Mouse (Mus musculus): ENCODE measurements around the gene Galnt18. TPM values are rescaled to one million over a fixed set of nuclear protein-coding genes. Genes with fewer than 3 reads are reported as not detected.
A peak's percentile ranks its signal among the peaks of the same experiment; 100 is the strongest.

Gene Galnt18
- polyA plus RNA-seq, 1 experiment from 2014 or later = 20.9 TPM

DNA sequence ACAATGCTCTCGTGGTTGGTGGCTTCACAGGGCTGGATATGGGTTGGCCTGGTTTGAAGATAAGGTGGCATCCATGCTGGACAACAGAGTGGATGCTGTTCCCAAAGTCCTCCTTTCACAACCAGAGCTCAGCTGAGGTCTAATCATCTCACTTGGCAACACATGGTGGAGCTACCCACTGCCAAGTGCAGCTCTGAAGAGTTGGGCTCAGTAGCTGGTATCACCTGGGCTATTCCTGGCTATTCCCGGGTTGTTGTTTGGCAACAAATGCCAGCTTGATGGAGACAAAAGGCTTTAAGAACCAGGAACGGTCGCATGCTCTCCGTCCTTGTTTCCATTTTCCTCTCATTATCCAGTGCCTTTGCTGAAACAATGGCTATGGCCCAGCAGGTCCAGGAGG lies 19.2 kb upstream of the Galnt18 start:
- H3K27ac ChIP-seq (ENCODE audit: low read depth, low read length) = no peak overlapping the region
- no peaks in the 10 kb centered on the region for H3K9me3 ChIP-seq (ENCODE audit: control insufficient read depth, low read length)
- H3K9ac ChIP-seq (ENCODE audit: low read depth, low read length) = no peak overlapping the region
- no peak overlapping the region for H3K4me2 ChIP-seq (ENCODE audit: low read length)
- WGBS = 68% methylated on average over 5 of the region's 5 CpGs
- no peaks in the 10 kb centered on the region for H3K36me3 ChIP-seq (ENCODE audit: control insufficient read depth, insufficient read depth, low read length)
- H3K27me3 ChIP-seq (replicated peaks; ENCODE audit: control insufficient read depth, insufficient read depth, low read length) = no peaks in the 10 kb centered on the region
- ATAC-seq = no peak
- no peak overlapping the region for H3K4me3 ChIP-seq (ENCODE audit: low read length)
- H3K4me1 ChIP-seq (ENCODE audit: control insufficient read depth, insufficient read depth, low read depth, low read length) = no peaks in the 10 kb centered on the region

DNA sequence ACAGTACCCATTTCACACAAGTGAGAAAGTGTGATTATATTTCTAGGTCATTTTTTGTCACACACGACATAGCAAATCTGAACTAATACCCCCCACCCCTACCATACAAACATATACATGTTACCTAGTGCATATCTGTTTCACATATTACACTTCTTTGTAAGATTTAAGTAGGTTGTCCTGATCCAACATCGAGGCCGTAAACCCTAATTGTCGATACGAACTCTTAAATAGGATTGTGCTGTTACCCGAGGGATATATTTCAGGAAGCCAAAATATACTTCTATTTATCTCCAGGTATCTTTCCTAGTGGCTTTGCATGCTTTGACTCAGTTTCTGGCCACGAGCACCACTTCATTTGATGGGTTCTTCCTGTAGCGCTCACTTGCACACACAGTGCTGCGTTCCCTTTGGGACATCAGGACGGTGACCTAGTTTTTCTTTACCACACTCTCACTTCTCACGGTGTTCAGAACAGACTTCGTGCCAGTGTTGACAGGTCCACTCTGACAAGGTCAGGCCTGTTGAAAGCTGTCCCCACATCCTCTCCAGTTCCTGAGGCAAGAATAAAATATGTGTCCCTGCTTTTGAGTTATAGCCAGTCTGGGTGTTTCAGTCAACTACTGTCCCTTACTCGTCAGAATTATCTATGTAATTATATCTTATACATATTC lies 17.7 kb upstream of the Galnt18 start:
- Histone ChIP-seq H3K4me2 (ENCODE audit: low read length) (no peak overlapping the region), H3K4me1 (ENCODE audit: control insufficient read depth, insufficient read depth, low read depth, low read length) (no peaks in the 10 kb centered on the region), H3K4me3 (ENCODE audit: low read length) (no peak overlapping the region), H3K9me3 (ENCODE audit: control insufficient read depth, low read length) (no peaks in the 10 kb centered on the region), H3K27me3 (replicated peaks; ENCODE audit: control insufficient read depth, insufficient read depth, low read length) (no peaks in the 10 kb centered on the region), H3K36me3 (ENCODE audit: control insufficient read depth, insufficient read depth, low read length) (no peaks in the 10 kb centered on the region), H3K27ac (ENCODE audit: low read depth, low read length) (no peak overlapping the region), H3K9ac (ENCODE audit: low read depth, low read length) (no peak overlapping the region)
- whole genome bisulfite sequencing = 86% methylated on average over 13 of the region's 13 CpGs
- ATAC-seq = no peak

DNA sequence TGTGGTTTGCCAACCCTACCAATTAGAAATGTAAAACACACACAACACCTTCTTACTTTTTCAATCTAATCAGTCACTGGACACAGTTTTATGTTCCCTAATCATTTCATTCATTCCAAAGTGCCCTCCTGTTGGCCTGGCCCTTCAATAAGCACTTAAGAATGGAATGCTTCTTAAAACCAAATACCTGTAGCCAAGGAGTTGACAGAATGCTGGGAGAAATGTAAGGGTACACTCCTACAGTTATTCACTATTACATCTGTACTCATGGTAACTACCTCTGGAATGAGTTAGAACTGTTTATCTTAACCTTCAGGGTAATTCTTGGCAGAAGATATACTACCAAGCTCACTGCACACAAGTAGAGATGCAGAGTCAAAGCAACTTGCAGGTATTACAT lies 15.3 kb upstream of the Galnt18 start:
- ATAC-seq = no peak
- Histone ChIP-seq H3K36me3 (ENCODE audit: control insufficient read depth, insufficient read depth, low read length) (no peaks in the 10 kb centered on the region), H3K27ac (ENCODE audit: low read depth, low read length) (no peak overlapping the region), H3K4me3 (ENCODE audit: low read length) (no peak overlapping the region), H3K4me1 (ENCODE audit: control insufficient read depth, insufficient read depth, low read depth, low read length) (no peaks in the 10 kb centered on the region), H3K4me2 (ENCODE audit: low read length) (no peak overlapping the region), H3K9ac (ENCODE audit: low read depth, low read length) (no peak overlapping the region), H3K27me3 (replicated peaks; ENCODE audit: control insufficient read depth, insufficient read depth, low read length) (no peaks in the 10 kb centered on the region), H3K9me3 (ENCODE audit: control insufficient read depth, low read length) (no peaks in the 10 kb centered on the region)

GRCm38 (mm10) chr7:111792154-111792553 lies 12.4 kb upstream of the Galnt18 start:
- no peaks in the 10 kb centered on the region for H3K4me1 ChIP-seq (ENCODE audit: control insufficient read depth, insufficient read depth, low read depth, low read length)
- no peaks in the 10 kb centered on the region for H3K27me3 ChIP-seq (replicated peaks; ENCODE audit: control insufficient read depth, insufficient read depth, low read length)
- H3K36me3 ChIP-seq (ENCODE audit: control insufficient read depth, insufficient read depth, low read length) = no peaks in the 10 kb centered on the region
- H3K9me3 ChIP-seq (ENCODE audit: control insufficient read depth, low read length) = no peaks in the 10 kb centered on the region
- no peak overlapping the region for H3K9ac ChIP-seq (ENCODE audit: low read depth, low read length)
- no peak for ATAC-seq
- H3K4me2 ChIP-seq (ENCODE audit: low read length) = no peak overlapping the region
- H3K4me3 ChIP-seq (ENCODE audit: low read length) = no peak overlapping the region
- no peak overlapping the region for H3K27ac ChIP-seq (ENCODE audit: low read depth, low read length)
- WGBS = 96% methylated on average over 3 of the region's 3 CpGs

- 36% methylated on average over 6 of the region's 6 CpGs for WGBS
- Histone ChIP-seq H3K4me1 (ENCODE audit: control insufficient read depth, insufficient read depth, low read depth, low read length) (no peaks in the 10 kb centered on the region), H3K9me3 (ENCODE audit: control insufficient read depth, low read length) (no peaks in the 10 kb centered on the region), H3K9ac (ENCODE audit: low read depth, low read length) (no peak overlapping the region), H3K27ac (ENCODE audit: low read depth, low read length) (no peak overlapping the region), H3K4me3 (ENCODE audit: low read length) (no peak overlapping the region), H3K27me3 (replicated peaks; ENCODE audit: control insufficient read depth, insufficient read depth, low read length) (no peaks in the 10 kb centered on the region), H3K4me2 (ENCODE audit: low read length) (no peak overlapping the region), H3K36me3 (ENCODE audit: control insufficient read depth, insufficient read depth, low read length) (no peaks in the 10 kb centered on the region)
- no peak for ATAC-seq
These were observed 11.6 kb upstream of the Galnt18 start for GRCm38 (mm10) chr7:111791347-111791746.

DNA sequence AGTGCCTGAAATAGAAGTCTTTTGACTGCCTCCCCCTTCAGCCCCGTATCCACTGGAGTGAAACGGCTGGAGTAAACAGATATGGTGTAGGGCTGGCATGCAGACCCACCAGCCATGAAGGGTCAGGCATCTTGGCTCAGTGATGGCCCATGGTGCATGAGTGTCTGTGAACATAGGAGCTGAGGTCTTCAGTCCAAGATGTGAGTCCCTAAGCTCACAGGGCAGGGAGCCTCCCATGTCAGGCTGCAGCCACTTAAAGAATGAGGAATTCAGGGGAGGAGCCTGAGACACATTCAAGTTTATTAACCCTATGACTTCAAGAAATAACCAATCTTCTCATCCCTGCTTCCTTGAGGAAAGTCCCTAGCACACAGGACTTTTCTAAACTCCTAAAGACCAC lies 8.1 kb upstream of the Galnt18 start:
- no peaks in the 10 kb centered on the region for H3K9me3 ChIP-seq (ENCODE audit: control insufficient read depth, low read length)
- no peak for ATAC-seq

GRCm38 (mm10) chr7:111785478-111785877 lies 5.7 kb upstream of the Galnt18 start:
- Histone ChIP-seq H3K4me2 (ENCODE audit: low read length) (no peak overlapping the region), H3K4me1 (ENCODE audit: control insufficient read depth, insufficient read depth, low read depth, low read length) (no peaks in the 10 kb centered on the region), H3K27ac (ENCODE audit: low read depth, low read length) (no peak overlapping the region), H3K9ac (ENCODE audit: low read depth, low read length) (no peak overlapping the region), H3K36me3 (ENCODE audit: control insufficient read depth, insufficient read depth, low read length) (no peaks in the 10 kb centered on the region), H3K27me3 (replicated peaks; ENCODE audit: control insufficient read depth, insufficient read depth, low read length) (no peaks in the 10 kb centered on the region; the same call in 1 of the 2 replicates), H3K9me3 (ENCODE audit: control insufficient read depth, low read length) (no peaks in the 10 kb centered on the region), H3K4me3 (ENCODE audit: low read length) (no peak overlapping the region)
- 65% methylated on average over 8 of the region's 8 CpGs for WGBS
- peak; percentile 48; the same call in 1 of the 2 replicates for ATAC-seq

More for the DNA sequence above, 8.1 kb upstream of the Galnt18 start:
- Histone ChIP-seq H3K4me1 (ENCODE audit: control insufficient read depth, insufficient read depth, low read depth, low read length) (no peaks in the 10 kb centered on the region), H3K9ac (ENCODE audit: low read depth, low read length) (no peak overlapping the region), H3K36me3 (ENCODE audit: control insufficient read depth, insufficient read depth, low read length) (no peaks in the 10 kb centered on the region), H3K27ac (ENCODE audit: low read depth, low read length) (no peak overlapping the region), H3K4me3 (ENCODE audit: low read length) (no peak overlapping the region), H3K4me2 (ENCODE audit: low read length) (no peak overlapping the region), H3K27me3 (replicated peaks; ENCODE audit: control insufficient read depth, insufficient read depth, low read length) (no peaks in the 10 kb centered on the region)
- WGBS = 94% methylated on average over 2 of the region's 2 CpGs

DNA sequence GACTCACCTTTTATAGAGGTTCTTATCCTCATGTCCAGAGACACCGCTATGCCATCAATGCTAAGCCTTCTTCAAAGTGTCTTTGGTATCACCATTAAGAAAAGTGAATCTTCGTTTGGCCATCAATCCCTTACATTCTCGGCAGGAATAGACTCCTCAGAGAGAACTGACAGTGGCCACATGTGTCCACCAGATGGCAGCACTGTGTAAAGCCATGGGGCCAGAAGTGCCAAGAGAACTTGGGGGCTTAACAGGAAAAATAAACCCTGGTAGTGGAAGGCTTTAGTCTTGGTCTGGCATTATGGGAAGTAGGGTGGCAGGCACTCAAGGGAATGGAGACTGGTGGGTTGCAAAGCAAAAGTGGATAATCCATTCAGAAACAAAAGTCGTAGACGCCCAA lies 2.3 kb upstream of the Galnt18 start:
- Histone ChIP-seq H3K4me2 (ENCODE audit: low read length) (no peak overlapping the region), H3K9me3 (ENCODE audit: control insufficient read depth, low read length) (no peaks in the 10 kb centered on the region), H3K4me3 (ENCODE audit: low read length) (no peak overlapping the region), H3K27me3 (replicated peaks; ENCODE audit: control insufficient read depth, insufficient read depth, low read length) (no peaks in the 10 kb centered on the region; the same call in 1 of the 2 replicates), H3K9ac (ENCODE audit: low read depth, low read length) (no peak overlapping the region), H3K36me3 (ENCODE audit: control insufficient read depth, insufficient read depth, low read length) (no peaks in the 10 kb centered on the region), H3K27ac (ENCODE audit: low read depth, low read length) (no peak overlapping the region), H3K4me1 (ENCODE audit: control insufficient read depth, insufficient read depth, low read depth, low read length) (peaks cover 19% of the 10 kb centered on the region)
- WGBS = 57% methylated on average over 5 of the region's 5 CpGs
- no peak for ATAC-seq

DNA sequence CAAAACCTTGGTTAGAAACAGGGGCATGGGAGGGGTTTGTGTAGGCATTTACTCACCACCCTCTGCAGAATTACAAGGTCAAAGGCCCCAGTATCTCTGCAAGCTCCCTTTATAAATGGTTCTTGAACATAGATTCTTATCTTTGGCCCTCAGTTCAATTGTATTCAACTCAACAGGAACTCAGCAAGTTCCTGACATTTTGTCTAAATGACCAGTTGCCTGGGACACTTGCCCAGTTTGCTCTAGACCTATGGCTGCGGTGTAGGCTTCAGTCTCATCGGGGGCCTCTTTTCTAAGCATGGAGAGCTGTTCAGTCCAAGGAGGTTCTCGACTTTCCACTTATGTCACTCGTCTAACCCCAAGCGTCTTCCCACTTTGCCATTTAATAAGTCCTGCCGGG lies 1.5 kb upstream of the Galnt18 start:
- Histone ChIP-seq H3K36me3 (ENCODE audit: control insufficient read depth, insufficient read depth, low read length) (no peaks in the 10 kb centered on the region), H3K9me3 (ENCODE audit: control insufficient read depth, low read length) (no peaks in the 10 kb centered on the region), H3K4me3 (ENCODE audit: low read length) (no peak overlapping the region), H3K4me1 (ENCODE audit: control insufficient read depth, insufficient read depth, low read depth, low read length) (peaks cover 19% of the 10 kb centered on the region), H3K9ac (ENCODE audit: low read depth, low read length) (no peak overlapping the region), H3K4me2 (ENCODE audit: low read length) (no peak overlapping the region), H3K27me3 (replicated peaks; ENCODE audit: control insufficient read depth, insufficient read depth, low read length) (no peaks in the 10 kb centered on the region; the same call in 1 of the 2 replicates), H3K27ac (ENCODE audit: low read depth, low read length) (no peak overlapping the region)
- no peak for ATAC-seq
- 90% methylated on average over 6 of the region's 6 CpGs for WGBS
